Comparison of ENCODE assay signal across 8 mouse cellular contexts in genomic region chrX:119927081-119927571, GRCm38 (mm10). TPM values are rescaled to one million over a fixed set of nuclear protein-coding genes. Genes with fewer than 3 reads are reported as not detected.
DNase-seq lines count a peak whose midpoint lies in the region; ATAC-seq and TF ChIP-seq lines count a peak whose summit lies in the region.

Gene Pabpc5 (plus strand): TSS chrX:119927196.

- peak; percentile 43 to 44 for DNase-seq in adrenal gland, postnatal 36 days
- DNase-seq in heart, adult 2 months = peak; percentile 59 to 62
- DNase-seq in kidney, adult 8-10 months = peak; percentile 6 to 11
- DNase-seq in left cerebral cortex, postnatal 4 days = peak; percentile 83
- no peak for DNase-seq in spleen, adult 18-20 months

- 0 out of 2 replicates have a peak within 1 kb of the TSS, but pooled peaks have one; percentile 44 for H3K9ac ChIP-seq in embryonic facial prominence, embryonic 12.5 days
- H3K9ac ChIP-seq in heart, adult 2 months (ENCODE audit: low read depth, low read length) = no peak within 1 kb of the TSS
- peak within 1 kb of the TSS; percentile 68 for H3K9ac ChIP-seq in midbrain, embryonic 13.5 days (replicated peaks)
- H3K9ac ChIP-seq in stomach, embryonic 15.5 days = no peak within 1 kb of the TSS

- TF ChIP-seq EP300 in heart, adult 2 months (IDR thresholded peaks at IDR 0.05; ENCODE audit: insufficient read depth, low read depth, low read length) = no peak

- no peaks in the 10 kb centered on the region for H3K27me3 ChIP-seq in embryonic facial prominence, embryonic 12.5 days
- H3K27me3 ChIP-seq in heart, adult 2 months (ENCODE audit: control insufficient read depth, insufficient read depth, low read length) = no peaks in the 10 kb centered on the region
- H3K27me3 ChIP-seq in midbrain, embryonic 13.5 days = no peaks in the 10 kb centered on the region
- H3K27me3 ChIP-seq in stomach, embryonic 15.5 days (replicated peaks) = no peaks in the 10 kb centered on the region

- peak; percentile 90 for ATAC-seq in embryonic facial prominence, embryonic 12.5 days (ENCODE audit: insufficient number of reproducible peaks, insufficient read depth, low FRiP score, low TSS enrichment)
- ATAC-seq in midbrain, embryonic 13.5 days = peak; percentile 99
- ATAC-seq in stomach, embryonic 15.5 days (ENCODE audit: insufficient read depth, low FRiP score, low read depth) = peak; percentile 90

- WGBS in embryonic facial prominence, embryonic 12.5 days = 11% methylated on average over 21 of the region's 21 CpGs
- WGBS in heart, adult 2 months = 11% methylated on average over 21 of the region's 21 CpGs
- WGBS in midbrain, embryonic 13.5 days = 10% methylated on average over 21 of the region's 21 CpGs
- 10% methylated on average over 21 of the region's 21 CpGs for WGBS in stomach, embryonic 15.5 days

- no peak for TF ChIP-seq CTCF in heart, adult 2 months (IDR thresholded peaks at IDR 0.05)

- H3K9me3 ChIP-seq in embryonic facial prominence, embryonic 12.5 days = no peaks in the 10 kb centered on the region
- H3K9me3 ChIP-seq in midbrain, embryonic 13.5 days = no peaks in the 10 kb centered on the region
- no peaks in the 10 kb centered on the region for H3K9me3 ChIP-seq in stomach, embryonic 15.5 days

- no peaks in the 10 kb centered on the region for H3K36me3 ChIP-seq in embryonic facial prominence, embryonic 12.5 days
- H3K36me3 ChIP-seq in heart, adult 2 months (ENCODE audit: control insufficient read depth, insufficient read depth, low read length) = no peaks in the 10 kb centered on the region
- H3K36me3 ChIP-seq in midbrain, embryonic 13.5 days = no peaks in the 10 kb centered on the region
- H3K36me3 ChIP-seq in stomach, embryonic 15.5 days = no peaks in the 10 kb centered on the region

- peak within 1 kb of the TSS; percentile 74 for H3K27ac ChIP-seq in embryonic facial prominence, embryonic 12.5 days
- no peak within 1 kb of the TSS for H3K27ac ChIP-seq in heart, adult 2 months
- H3K27ac ChIP-seq in midbrain, embryonic 13.5 days = peak within 1 kb of the TSS; percentile 92
- 0 out of 2 replicates have a peak within 1 kb of the TSS, but pooled peaks have one; percentile 26 for H3K27ac ChIP-seq in stomach, embryonic 15.5 days

- H3K4me3 ChIP-seq in embryonic facial prominence, embryonic 12.5 days = peak within 1 kb of the TSS; percentile 42
- H3K4me3 ChIP-seq in heart, adult 2 months = no peak within 1 kb of the TSS
- H3K4me3 ChIP-seq in midbrain, embryonic 13.5 days (replicated peaks) = peak within 1 kb of the TSS; percentile 44
- H3K4me3 ChIP-seq in stomach, embryonic 15.5 days (replicated peaks) = peak within 1 kb of the TSS; percentile 38

- no peak for TF ChIP-seq POLR2A in heart, adult 2 months (IDR thresholded peaks at IDR 0.05; ENCODE audit: insufficient read depth, low read depth, low read length)

- H3K79me2 ChIP-seq in heart, adult 2 months (replicated peaks; ENCODE audit: control insufficient read depth, insufficient read depth, low read length) = no peaks in the 10 kb centered on the region

- no peaks in the 10 kb centered on the region for H3K4me1 ChIP-seq in embryonic facial prominence, embryonic 12.5 days
- no peaks in the 10 kb centered on the region for H3K4me1 ChIP-seq in heart, adult 2 months (ENCODE audit: control insufficient read depth, insufficient read depth, low read length)
- H3K4me1 ChIP-seq in midbrain, embryonic 13.5 days (replicated peaks) = no peaks in the 10 kb centered on the region; the same call in 1 of the 2 replicates
- H3K4me1 ChIP-seq in stomach, embryonic 15.5 days = no peaks in the 10 kb centered on the region

- H3K4me2 ChIP-seq in embryonic facial prominence, embryonic 12.5 days (replicated peaks) = peak within 1 kb of the TSS; percentile 44
- peak within 1 kb of the TSS; percentile 49 for H3K4me2 ChIP-seq in midbrain, embryonic 13.5 days (replicated peaks)
- peak within 1 kb of the TSS; percentile 50 for H3K4me2 ChIP-seq in stomach, embryonic 15.5 days

- intact Hi-C loops in heart, adult 2 months (cut with DNase I) = no loop called here
- intact Hi-C loops in left cerebral cortex, postnatal 4 days (cut with DNase I) = no loop called here

RNA-seq across cellular contexts. Expression of gene Pabpc5, which starts in this region (rescaled TPM):
- total RNA-seq in adrenal gland, postnatal 36 days (2021) = under 1 TPM; 0.16 to 0.17 TPM
- 0.38 and 0.59 TPM in 2 replicates for polyA plus RNA-seq in embryonic facial prominence, embryonic 12.5 days (2016; fragmentation: Nextera tagmentation; extraction: Ambion mirVana)
- under 1 TPM; 0.09 to 0.18 TPM for total RNA-seq in heart, adult 2 months (2021)
- not detected in 2 replicates for polyA plus RNA-seq in heart, adult 2 months (2012; rRNA removed)
- 10 to 100 TPM in 1 of 2 experiments, 1 to 10 TPM in 1; 9.5 to 10.5 TPM for total RNA-seq in left cerebral cortex, postnatal 4 days (2021)
- polyA plus RNA-seq in midbrain, embryonic 13.5 days (2015; fragmentation: Nextera tagmentation; extraction: Ambion mirVana) = 0.70 and 1.0 TPM in 2 replicates
- polyA plus RNA-seq in stomach, embryonic 15.5 days (2015; fragmentation: Nextera tagmentation; extraction: Ambion mirVana) = 0.22 and 0.36 TPM in 2 replicates

Comparison
In these comparisons a context has a peak if more than half of its experiments do, and no peak if none do; other contexts are left out.
1. RNA of gene Pabpc5 (total RNA-seq): 9.5 to 10.5 TPM in left cerebral cortex, postnatal 4 days; 0.09 to 0.18 TPM in heart, adult 2 months and 0.16 to 0.17 TPM in adrenal gland, postnatal 36 days; every median in the first group is over 4 times any median in the second.
2. Peak in DNase-seq in adrenal gland, postnatal 36 days; RNA of the gene not detected or under 1 TPM.
3. Peak in ATAC-seq, H3K4me3 ChIP-seq, H3K27ac ChIP-seq, H3K9ac ChIP-seq and H3K4me2 ChIP-seq in embryonic facial prominence, embryonic 12.5 days; RNA of the gene not detected or under 1 TPM.
4. Peak in DNase-seq in heart, adult 2 months; RNA of the gene not detected or under 1 TPM.
5. Peak in ATAC-seq, H3K4me3 ChIP-seq, H3K27ac ChIP-seq and H3K4me2 ChIP-seq in stomach, embryonic 15.5 days; RNA of the gene not detected or under 1 TPM.
6. DNase-seq: peak in kidney, adult 8-10 months (2 of 2) and left cerebral cortex, postnatal 4 days (single experiment); none in spleen, adult 18-20 months (0 of 2).
7. Peak in every context shown above with its lines, with median percentiles within 50 percentile points of each other: ATAC-seq and H3K4me2 ChIP-seq.